Mouse (Mus musculus): ENCODE measurements around the gene Gm20422.

The Gm20422 gene

DNA sequence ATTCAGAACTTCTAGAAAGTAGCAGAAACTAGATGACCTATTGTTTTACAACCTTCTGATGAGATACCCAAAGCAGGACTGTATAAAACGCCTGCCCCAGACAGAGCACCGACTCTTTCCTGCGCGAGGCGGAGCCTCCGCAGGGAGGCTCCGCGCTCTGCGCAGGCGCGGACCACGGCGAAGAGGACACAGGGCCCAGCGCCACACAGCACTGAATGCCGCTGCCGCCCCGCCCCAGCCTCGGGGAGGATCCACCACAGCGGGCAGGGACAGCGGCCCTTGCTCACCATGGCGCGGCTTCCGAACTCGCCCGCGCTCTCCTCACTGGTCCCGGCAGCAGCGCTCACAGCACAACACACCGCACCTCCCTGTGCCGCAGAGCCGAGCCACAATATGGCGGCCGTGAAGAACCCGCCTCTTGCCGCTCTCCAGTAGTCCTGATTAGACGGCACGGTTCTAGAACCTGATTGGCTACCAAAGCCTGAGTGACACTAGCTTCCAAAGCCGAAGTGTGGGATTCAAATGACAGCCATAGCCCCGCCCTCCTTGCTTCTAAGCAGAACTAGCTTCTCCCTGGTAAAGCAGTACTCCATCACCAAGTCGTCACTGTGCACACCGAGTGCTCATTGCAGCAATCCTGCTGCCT, at the start of gene Gm20422:
Gene Gm20422 (minus strand): TSS at position 384 of the 646 bp plus-strand sequence.
- DNase-seq (ENCODE audit: low spot score), result peak; percentile 98

GRCm38 (mm10) chr8:69822386-69823191, 47.9 kb upstream of the Gm20422 start, which contains the start of gene Lpar2:
Gene Lpar2, plus strand, starts transcription at chr8:69822429.
- DNase-seq (ENCODE audit: low spot score), result peak; percentile 64

DNA sequence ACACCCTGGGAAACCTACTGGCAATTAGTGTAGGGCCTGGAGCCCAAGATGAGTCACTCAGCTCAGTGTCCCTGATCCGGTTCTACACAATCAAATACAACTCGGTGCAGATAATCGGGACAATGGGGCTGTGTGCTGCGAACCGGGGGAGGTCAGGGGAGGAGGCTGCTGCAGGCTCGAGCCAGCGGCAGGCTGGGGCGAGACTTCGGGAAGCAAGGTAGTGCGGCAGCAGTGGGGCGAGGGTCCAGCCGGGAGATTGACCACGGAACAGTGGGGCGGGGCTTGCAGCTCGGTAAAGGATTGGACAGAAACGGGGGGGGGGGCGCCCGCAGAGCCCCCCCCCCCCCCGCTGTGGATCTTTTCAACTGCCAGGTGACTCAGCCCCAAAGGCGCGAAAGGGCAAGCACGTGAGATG, 47.3 kb upstream of the Gm20422 start:
- DNase-seq (ENCODE audit: low spot score), result peak; percentile 71

DNA sequence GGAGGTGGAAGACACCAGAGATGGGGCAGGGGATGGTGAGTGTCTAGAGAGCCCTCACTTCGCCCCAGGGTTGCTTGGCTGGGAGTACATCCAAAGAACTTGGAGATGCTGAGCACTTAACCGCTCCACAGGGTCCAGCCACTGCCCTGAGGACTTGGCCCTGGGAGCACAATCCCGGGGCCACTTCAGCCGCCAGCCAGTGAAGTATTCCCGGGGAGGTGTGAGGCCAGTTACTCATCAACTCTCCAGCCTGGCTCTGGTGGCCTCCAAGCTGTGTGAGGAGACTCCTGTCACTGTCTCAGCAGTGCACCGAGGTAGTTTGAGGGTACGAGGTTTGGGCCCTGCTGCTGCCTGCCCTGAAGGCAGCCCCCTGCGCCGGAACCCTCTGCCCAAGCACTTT, 45.8 kb upstream of the Gm20422 start:
- DNase-seq (ENCODE audit: low spot score), result no peak

DNA sequence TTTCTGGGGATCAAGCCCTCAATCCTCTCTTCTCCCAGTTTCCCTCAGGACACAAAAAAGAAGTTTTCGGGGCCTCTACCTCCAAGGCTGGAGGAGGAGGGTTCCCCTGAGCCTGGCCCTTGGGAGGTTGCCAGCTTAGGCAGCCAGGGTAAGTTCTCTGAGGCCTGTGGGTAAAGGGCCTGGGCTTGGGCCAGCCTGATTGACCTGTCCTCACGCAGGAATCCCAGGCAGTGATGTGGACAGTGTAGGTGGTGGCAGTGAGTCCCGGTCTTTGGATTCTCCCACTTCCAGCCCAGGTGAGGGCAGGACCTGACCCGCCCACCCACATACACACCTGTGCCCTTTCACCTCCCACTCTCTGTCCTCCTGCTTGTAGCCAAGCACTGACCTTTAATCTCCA, 40.7 kb upstream of the Gm20422 start:
- DNase-seq (ENCODE audit: low spot score), result no peak

GRCm38 (mm10) chr8:69814881-69815280, 40.2 kb upstream of the Gm20422 start:
- DNase-seq (ENCODE audit: low spot score), result no peak

- DNase-seq (ENCODE audit: low spot score), result no peak
Observed at GRCm38 (mm10) chr8:69809820-69810219, 35.1 kb upstream of the Gm20422 start.

GRCm38 (mm10) chr8:69808864-69809403, 34.2 kb upstream of the Gm20422 start:
- peak; percentile 38 for DNase-seq (ENCODE audit: low spot score)

GRCm38 (mm10) chr8:69808094-69808863, 33.6 kb upstream of the Gm20422 start, which contains the start of gene Gmip:
Gene Gmip, plus strand, starts transcription at chr8:69808679.
- peak; percentile 80 for DNase-seq (ENCODE audit: low spot score)

- DNase-seq (ENCODE audit: low spot score), result no peak
Observed at GRCm38 (mm10) chr8:69807236-69807635, 32.5 kb upstream of the Gm20422 start.

- no peak for DNase-seq (ENCODE audit: low spot score)
Observed at GRCm38 (mm10) chr8:69805491-69805890, 30.8 kb upstream of the Gm20422 start.

- DNase-seq (ENCODE audit: low spot score), result no peak
Observed at GRCm38 (mm10) chr8:69805086-69805485, 30.4 kb upstream of the Gm20422 start.

- DNase-seq (ENCODE audit: low spot score), result no peak
Observed at GRCm38 (mm10) chr8:69804537-69804936, 29.9 kb upstream of the Gm20422 start.

GRCm38 (mm10) chr8:69803366-69803765, 28.7 kb upstream of the Gm20422 start:
- no peak for DNase-seq (ENCODE audit: low spot score)

DNA sequence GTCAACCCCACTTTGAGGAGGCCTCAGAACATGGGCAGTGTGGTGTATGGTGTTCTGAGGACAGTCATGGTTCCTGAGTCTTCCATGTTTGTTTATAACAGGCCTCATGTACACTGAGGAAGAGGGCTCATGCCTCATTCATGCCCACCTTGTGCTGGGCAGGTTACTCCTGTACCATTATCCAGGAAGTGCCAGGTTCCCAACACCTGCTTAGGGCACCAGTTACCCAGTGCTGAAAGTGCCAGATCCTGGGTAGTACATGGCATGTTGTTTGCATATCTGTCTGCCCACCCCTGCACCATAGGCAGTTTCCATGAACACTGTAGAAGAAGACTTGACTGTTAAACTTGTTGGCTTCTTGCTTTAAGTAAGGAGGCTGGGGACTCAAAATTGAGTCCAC, 27.5 kb upstream of the Gm20422 start:
- DNase-seq (ENCODE audit: low spot score), result no peak

DNA sequence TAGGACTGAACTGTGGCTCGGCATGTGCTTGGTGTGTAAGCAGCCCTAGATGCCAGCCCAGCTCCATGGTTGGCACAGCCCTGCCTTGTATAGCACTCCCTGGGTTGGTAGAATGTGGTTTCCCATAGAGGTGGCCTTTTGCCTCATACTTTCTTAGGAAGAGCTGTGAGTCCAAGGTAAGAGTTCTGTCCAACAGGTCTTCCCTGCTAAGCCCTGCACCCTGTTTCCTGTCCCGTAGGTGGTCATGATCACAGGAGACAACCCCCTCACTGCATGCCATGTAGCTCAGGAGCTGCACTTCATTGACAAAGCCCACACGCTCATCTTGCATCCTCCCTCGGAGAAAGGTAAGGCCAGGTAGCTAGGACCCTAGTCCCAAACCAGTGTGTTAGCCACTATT, 27.1 kb upstream of the Gm20422 start:
- no peak for DNase-seq (ENCODE audit: low spot score)

- DNase-seq (ENCODE audit: low spot score), result no peak
Observed at GRCm38 (mm10) chr8:69799946-69800345, 25.3 kb upstream of the Gm20422 start.

GRCm38 (mm10) chr8:69799261-69799660, 24.6 kb upstream of the Gm20422 start:
- DNase-seq (ENCODE audit: low spot score), result no peak

DNA sequence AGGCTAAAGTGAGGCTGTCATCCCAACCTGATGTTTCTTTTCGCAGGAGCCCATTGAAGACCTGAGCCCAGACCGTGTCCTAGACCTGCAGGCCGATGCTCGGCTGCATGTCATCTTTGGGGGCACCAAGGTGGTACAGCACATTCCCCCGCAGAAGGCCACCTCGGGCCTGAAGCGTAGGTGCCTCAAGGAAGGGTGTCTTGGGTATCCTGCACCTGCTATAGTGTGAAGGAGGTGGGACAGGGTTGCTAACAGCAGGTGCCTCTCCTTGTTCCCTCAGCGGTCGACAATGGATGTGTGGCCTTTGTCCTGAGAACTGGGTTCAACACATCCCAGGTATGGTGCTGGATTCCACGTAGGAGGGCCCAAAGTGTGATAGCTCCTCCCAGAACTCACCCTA, 23.0 kb upstream of the Gm20422 start:
- no peak for DNase-seq (ENCODE audit: low spot score)

- DNase-seq (ENCODE audit: low spot score), result no peak
Observed at GRCm38 (mm10) chr8:69796721-69797345, 22.1 kb upstream of the Gm20422 start.

DNA sequence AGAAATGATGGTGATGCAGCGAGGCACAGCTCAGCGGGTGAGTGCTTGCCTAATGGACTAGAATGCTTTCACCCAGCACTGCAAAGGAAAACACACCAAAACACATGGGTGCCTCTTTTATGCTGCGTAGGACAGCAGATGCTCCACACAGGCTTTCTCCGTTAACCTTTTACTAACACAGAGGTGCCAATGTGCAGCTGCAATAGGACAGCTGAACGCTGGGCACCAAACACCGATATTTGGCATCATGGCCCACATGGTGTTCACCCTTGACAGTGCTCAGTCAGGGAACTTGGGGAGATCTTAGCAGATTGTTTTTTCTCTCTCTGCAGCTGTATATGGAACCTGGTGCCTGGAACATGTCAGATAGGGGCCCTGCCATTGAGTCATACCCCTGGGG, 20.2 kb upstream of the Gm20422 start:
- DNase-seq (ENCODE audit: low spot score), result no peak

- DNase-seq (ENCODE audit: low spot score), result no peak
Observed at GRCm38 (mm10) chr8:69794096-69794495, 19.4 kb upstream of the Gm20422 start.

Data from retina, embryonic 14.5 days (tissue).